Mouse (Mus musculus) heart, adult 2 months (tissue): ENCODE measurements around the gene Jazf1. TPM values are rescaled to one million over a fixed set of nuclear protein-coding genes. Genes with fewer than 3 reads are reported as not detected.
A peak's percentile ranks its signal among the peaks of the same experiment; 100 is the strongest.

ENCODE experiments used
- DNase-seq, 2 experiments: peaks; one replicate each; pipeline ENCODE4 v3.0.0; 2021
- H3K27ac ChIP-seq: fragments of 200-600 bp; 2 replicates; pipeline ENCODE4 v1.8.1; 2022
- H3K27me3 ChIP-seq: fragments of 200-500 bp; 2 replicates; pipeline ENCODE4 v1.6.1; 2012; ENCODE audit warnings: mild to moderate bottlenecking, low read length, inconsistent platforms, mixed read lengths; ENCODE audit not compliant: control insufficient read depth, insufficient read depth
- H3K36me3 ChIP-seq: fragments of 200-500 bp; 2 replicates; pipeline ENCODE4 v1.6.1; 2012; ENCODE audit warnings: low read length, inconsistent platforms; ENCODE audit not compliant: control insufficient read depth, insufficient read depth
- H3K4me1 ChIP-seq: fragments of 200-500 bp; 2 replicates; pipeline ENCODE4 v1.6.1; 2011; ENCODE audit warnings: low read length; ENCODE audit not compliant: control insufficient read depth, insufficient read depth
- H3K4me3 ChIP-seq: fragments of 200-600 bp; 2 replicates; pipeline ENCODE4 v1.8.1; 2022
- H3K79me2 ChIP-seq: fragments of 200-500 bp; replicated peaks from 2 replicates; pipeline ENCODE4 v1.6.1; 2012; ENCODE audit warnings: mild to moderate bottlenecking, inconsistent platforms, low read length, moderate library complexity, mixed read lengths; ENCODE audit not compliant: control insufficient read depth, insufficient read depth
- H3K9ac ChIP-seq: fragments of 200-500 bp; 2 replicates; pipeline ENCODE4 v1.6.1; 2012; ENCODE audit warnings: low read depth, mild to moderate bottlenecking, control low read depth, inconsistent platforms, low read length, mixed read lengths
- CTCF ChIP-seq: fragments of 200-600 bp; IDR thresholded peaks from 2 replicates; pipeline ENCODE4 v1.8.1; 2022; ENCODE audit warnings: antibody characterized with exemption, mild to moderate bottlenecking, moderate library complexity
- EP300 ChIP-seq: fragments of 200-500 bp; IDR thresholded peaks from 2 replicates; pipeline ENCODE4 v1.6.1; 2011; ENCODE audit warnings: low read depth, low read length, control low read depth; ENCODE audit not compliant: insufficient read depth
- POLR2A ChIP-seq: fragments of 200-500 bp; IDR thresholded peaks from 2 replicates; pipeline ENCODE4 v1.6.1; 2011; ENCODE audit warnings: mild to moderate bottlenecking, low read depth, low read length, control low read depth; ENCODE audit not compliant: insufficient read depth
- WGBS: fragments of 180-500 bp; shearing (Covaris S2); methylation state at CpG from one replicate; pipeline ENCODE4 v1.1.7; 2018; 5-methylcytosine and 5-hydroxymethylcytosine counted together
- intact Hi-C: fragments of 180-260 bp; cut with DNase I; formaldehyde crosslinking; loops from one replicate; pipeline ENCODE4 v1.15.1; 2025
- polyA plus RNA-seq: library from polyadenylated mRNA; depleted of rRNA; stranded (reverse); fragments of >200 nt; gene quantifications from 2 replicates; pipeline ENCODE4 v1.2.3, GENCODE M21; 2012
- total RNA-seq, 2 experiments: library from RNA; stranded (reverse); gene quantifications; 2 replicates each; pipeline ENCODE4 v1.2.3; 2021

The Jazf1 gene
- total and polyA plus RNA-seq, 3 experiments: 1.2 to 2.6 (median 1.4) TPM

DNA sequence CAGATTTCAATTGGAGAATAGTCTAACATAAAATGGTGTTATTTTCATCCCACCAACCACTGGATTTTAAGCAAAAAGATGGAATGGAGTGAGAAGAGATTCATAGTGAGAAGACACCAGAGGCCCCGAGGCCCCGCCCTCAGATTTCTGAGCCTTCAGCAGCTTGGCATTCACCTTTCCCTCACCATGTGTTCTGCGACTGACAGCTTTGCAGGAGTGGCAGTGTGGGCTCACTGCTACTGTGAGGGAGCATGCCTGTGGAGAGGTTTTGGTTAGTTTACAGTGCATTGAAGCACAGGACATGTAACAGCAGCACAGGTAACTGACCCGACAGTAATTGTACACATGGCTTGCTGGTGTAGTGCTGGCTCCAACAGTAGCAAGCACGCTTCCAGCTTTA, 118.1 kb downstream of the Jazf1 start:
- H3K27me3 ChIP-seq: no peaks in the 10 kb centered on the region
- TF ChIP-seq CTCF (no peak), POLR2A (no peak), EP300 (no peak)
- peaks cover 6% of the 10 kb centered on the region for H3K4me1 ChIP-seq
- DNase-seq: no peak
- H3K27ac ChIP-seq: no peak overlapping the region
- H3K9ac ChIP-seq: no peak overlapping the region
- H3K79me2 ChIP-seq: no peaks in the 10 kb centered on the region
- H3K4me3 ChIP-seq: no peak overlapping the region
- intact Hi-C loops: no loop called here
- no peaks in the 10 kb centered on the region for H3K36me3 ChIP-seq
- 80% methylated on average over 5 of the region's 5 CpGs for WGBS

DNA sequence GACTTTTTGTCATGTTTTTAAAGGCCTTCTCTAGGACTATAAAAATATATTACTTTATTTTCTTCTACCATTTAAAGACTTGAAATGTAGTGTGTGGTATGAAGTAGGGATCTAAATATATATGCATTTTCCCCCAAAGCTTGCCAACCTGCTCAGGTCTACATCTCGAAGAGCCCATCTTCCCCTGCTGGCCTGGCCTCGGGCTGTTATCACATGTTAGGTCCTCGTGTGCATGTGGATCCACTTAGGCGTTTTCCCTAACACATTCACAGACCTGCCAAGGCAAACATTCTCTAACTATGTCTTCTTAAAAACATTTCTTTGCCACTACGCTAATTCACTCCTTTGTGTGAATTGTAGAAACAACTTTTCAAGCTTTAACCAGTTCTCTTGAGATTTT, 125.9 kb downstream of the Jazf1 start:
- Histone ChIP-seq H3K4me3 (no peak overlapping the region), H3K4me1 (peaks cover 2% of the 10 kb centered on the region), H3K27ac (no peak overlapping the region), H3K79me2 (no peaks in the 10 kb centered on the region), H3K36me3 (no peaks in the 10 kb centered on the region), H3K27me3 (no peaks in the 10 kb centered on the region), H3K9ac (no peak overlapping the region)
- WGBS: 65% methylated on average over 5 of the region's 5 CpGs
- DNase-seq: no peak
- intact Hi-C loops: no loop called here
- TF ChIP-seq CTCF: no peak
- TF ChIP-seq POLR2A: no peak
- TF ChIP-seq EP300: no peak

DNA sequence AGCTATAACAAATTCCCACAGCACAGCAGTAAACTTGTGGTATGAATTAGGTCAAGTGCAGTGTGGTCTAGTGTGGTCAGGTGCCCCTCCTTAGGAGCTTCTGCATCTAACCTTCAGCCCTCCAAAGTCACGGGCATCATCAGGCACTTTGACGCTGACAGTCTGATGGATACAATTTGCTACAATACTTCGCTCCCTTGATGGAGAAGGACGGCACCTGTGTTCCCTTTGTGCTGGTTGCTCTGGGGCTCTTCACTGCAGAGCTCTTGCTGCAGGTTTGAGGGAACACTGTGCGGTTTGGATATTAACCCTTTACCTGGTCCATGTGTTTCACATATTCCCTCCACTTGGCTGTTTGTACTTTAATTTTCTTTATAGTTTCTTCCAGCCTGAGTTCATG, 126.3 kb downstream of the Jazf1 start:
- intact Hi-C loops: no loop called here
- TF ChIP-seq POLR2A: no peak
- TF ChIP-seq CTCF: no peak
- no peak for TF ChIP-seq EP300
- H3K27ac ChIP-seq: no peak overlapping the region
- no peak overlapping the region for H3K9ac ChIP-seq
- no peaks in the 10 kb centered on the region for H3K36me3 ChIP-seq
- H3K4me3 ChIP-seq: no peak overlapping the region
- no peaks in the 10 kb centered on the region for H3K27me3 ChIP-seq
- H3K4me1 ChIP-seq: peaks cover 2% of the 10 kb centered on the region
- H3K79me2 ChIP-seq: no peaks in the 10 kb centered on the region
- 93% methylated on average over 5 of the region's 5 CpGs for WGBS
- DNase-seq: no peak

DNA sequence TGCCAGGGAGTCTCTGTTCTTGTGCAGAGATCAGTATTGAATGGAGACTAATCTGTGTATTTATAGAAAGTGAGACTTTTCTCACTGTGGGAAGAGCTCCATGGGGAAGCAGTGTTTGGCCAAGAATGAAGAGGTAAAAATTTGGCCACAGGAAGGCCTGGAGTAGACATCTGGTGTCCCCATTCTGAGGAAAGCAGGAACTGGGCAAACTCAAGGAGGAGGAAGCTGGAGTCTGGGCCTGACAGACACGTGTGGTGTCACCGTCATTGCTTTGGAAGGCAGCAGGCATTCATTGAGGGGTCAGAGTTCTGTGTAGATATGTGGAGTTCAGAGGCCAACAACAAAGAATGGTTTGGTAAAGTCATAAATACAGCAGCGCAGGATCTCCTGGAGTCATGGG, 130.5 kb downstream of the Jazf1 start:
- no peak overlapping the region for H3K4me3 ChIP-seq
- no peaks in the 10 kb centered on the region for H3K36me3 ChIP-seq
- no peak overlapping the region for H3K9ac ChIP-seq
- intact Hi-C loops: no loop called here
- no peak overlapping the region for H3K27ac ChIP-seq
- no peaks in the 10 kb centered on the region for H3K79me2 ChIP-seq
- 45% methylated on average over 3 of the region's 3 CpGs for WGBS
- TF ChIP-seq CTCF (no peak), POLR2A (no peak), EP300 (no peak)
- no peak for DNase-seq
- H3K27me3 ChIP-seq: no peaks in the 10 kb centered on the region
- peaks cover 4% of the 10 kb centered on the region for H3K4me1 ChIP-seq

DNA sequence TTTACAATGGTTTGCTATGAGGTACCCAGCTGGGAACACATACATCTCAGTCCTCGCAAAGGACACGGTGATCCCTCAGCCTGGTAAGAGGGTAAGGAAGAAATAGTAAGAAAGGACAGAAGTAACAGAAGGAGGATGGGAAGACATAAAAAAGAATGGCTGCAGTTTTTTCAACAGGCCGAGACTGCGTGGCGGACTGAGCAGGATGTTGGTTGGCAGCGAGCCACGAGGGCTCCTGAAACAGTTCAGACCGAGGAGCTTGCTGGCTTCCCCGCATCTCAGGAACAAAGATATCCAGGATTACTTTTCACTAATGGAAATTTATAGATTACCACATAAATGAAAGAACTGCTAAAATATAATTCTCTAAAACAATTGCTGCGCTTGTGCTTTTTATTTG, 131.4 kb downstream of the Jazf1 start:
- Histone ChIP-seq H3K9ac (no peak overlapping the region), H3K36me3 (no peaks in the 10 kb centered on the region), H3K27ac (no peak overlapping the region), H3K27me3 (no peaks in the 10 kb centered on the region), H3K4me1 (peaks cover 4% of the 10 kb centered on the region), H3K4me3 (no peak overlapping the region), H3K79me2 (no peaks in the 10 kb centered on the region)
- intact Hi-C loops: no loop called here
- DNase-seq: peak; percentile 58 to 72
- WGBS: 26% methylated on average over 10 of the region's 10 CpGs
- no peak for TF ChIP-seq EP300
- no peak for TF ChIP-seq POLR2A
- no peak for TF ChIP-seq CTCF

DNA sequence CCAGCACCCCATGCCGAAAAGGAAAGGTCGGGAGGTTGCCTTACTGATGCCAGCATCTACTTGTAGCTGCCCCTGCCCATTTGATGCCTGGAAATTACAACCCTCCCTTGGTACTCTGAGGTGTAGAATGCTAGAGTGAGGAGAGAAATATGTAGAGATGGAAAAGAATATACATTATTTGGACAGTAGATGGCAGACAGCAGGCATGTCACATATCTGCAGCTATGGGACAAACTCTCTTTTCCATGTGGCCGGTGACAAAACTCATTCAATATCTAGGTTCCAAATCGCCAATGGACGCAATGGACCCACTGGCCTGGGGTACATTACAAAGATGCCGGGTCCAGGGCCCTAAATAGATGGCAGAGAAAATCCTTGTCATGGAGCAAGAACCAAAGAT, 134.4 kb downstream of the Jazf1 start:
- H3K9ac ChIP-seq: no peak overlapping the region
- TF ChIP-seq CTCF (peak; percentile 18; the same call in 1 of the 2 replicates), POLR2A (no peak), EP300 (no peak)
- no peak overlapping the region for H3K4me3 ChIP-seq
- H3K79me2 ChIP-seq: no peaks in the 10 kb centered on the region
- DNase-seq: no peak
- no peak overlapping the region for H3K27ac ChIP-seq
- peaks cover 4% of the 10 kb centered on the region for H3K4me1 ChIP-seq
- H3K27me3 ChIP-seq: no peaks in the 10 kb centered on the region
- 81% methylated on average over 6 of the region's 6 CpGs for WGBS
- intact Hi-C loops: no loop called here
- no peaks in the 10 kb centered on the region for H3K36me3 ChIP-seq
